Mouse (Mus musculus): ENCODE measurements around the gene Plpp3. TPM values are rescaled to one million over a fixed set of nuclear protein-coding genes. Genes with fewer than 3 reads are reported as not detected.

The Plpp3 gene
- total RNA-seq, 4 experiments from 2014 or later = 191 to 207 (median 194) TPM

Other genes starting within 250 kb of the Plpp3 start
- 1 to 10 TPM in 3 of 4 experiments, under 1 TPM in 1; 0.80 to 1.8 (median 1.0) TPM for gene Fyb2, start 243.9 kb upstream of the Plpp3 start, total RNA-seq (2022)
- gene Prkaa2, start 47.5 kb upstream of the Plpp3 start, total RNA-seq (2022) = 10 to 100 TPM; 28.1 to 33.4 (median 28.7) TPM